Mouse (Mus musculus) adipocyte (in vitro differentiated cells): ENCODE measurements around the gene Rasgef1c.

Experiments
- DNase-seq: peaks from one replicate; pipeline ENCODE4 v3.0.0-alpha.2; 2016; ENCODE audit warnings: low spot score

Rasgef1c gene

DNA sequence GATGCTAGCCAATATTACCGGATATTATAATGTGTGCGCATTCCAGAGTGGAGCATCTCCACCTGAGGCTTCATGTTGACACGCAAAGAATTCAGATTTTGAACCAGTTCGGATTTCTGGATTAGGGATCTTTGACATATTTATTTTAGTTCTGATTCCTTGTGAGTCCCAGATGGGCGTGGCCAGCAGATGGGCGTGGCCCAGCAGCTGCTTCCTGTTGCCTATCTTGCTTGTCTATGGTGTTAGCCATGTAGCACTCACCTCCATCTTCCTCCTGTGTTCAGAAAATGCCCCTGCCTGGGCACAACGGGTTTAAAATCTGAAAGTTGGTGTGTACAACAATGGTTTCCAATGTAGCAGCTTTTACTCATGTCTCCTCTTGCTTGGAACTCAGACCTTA is 24.5 kb downstream of the Rasgef1c start:
- DNase-seq, result no peak

DNA sequence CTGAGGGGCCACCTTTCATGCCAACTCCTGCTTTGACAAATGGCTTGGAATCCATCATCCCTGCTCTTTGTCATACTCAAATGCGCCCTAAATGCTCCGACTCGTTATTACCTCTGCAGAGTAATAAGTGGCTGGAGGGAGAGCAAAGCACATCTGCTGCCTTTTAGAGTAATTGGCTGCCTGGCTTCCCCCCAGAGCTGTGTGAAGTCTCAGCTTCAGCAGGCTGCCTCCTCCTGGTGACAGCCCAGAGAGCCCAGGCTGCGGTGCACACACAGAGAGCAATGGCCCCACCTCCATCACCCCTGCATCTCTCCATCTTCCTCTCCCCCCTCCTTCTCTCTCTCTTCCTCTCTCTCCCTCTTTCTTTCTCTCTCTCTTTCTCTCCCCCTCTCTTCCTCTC is 25.5 kb downstream of the Rasgef1c start:
- no peak for DNase-seq

DNA sequence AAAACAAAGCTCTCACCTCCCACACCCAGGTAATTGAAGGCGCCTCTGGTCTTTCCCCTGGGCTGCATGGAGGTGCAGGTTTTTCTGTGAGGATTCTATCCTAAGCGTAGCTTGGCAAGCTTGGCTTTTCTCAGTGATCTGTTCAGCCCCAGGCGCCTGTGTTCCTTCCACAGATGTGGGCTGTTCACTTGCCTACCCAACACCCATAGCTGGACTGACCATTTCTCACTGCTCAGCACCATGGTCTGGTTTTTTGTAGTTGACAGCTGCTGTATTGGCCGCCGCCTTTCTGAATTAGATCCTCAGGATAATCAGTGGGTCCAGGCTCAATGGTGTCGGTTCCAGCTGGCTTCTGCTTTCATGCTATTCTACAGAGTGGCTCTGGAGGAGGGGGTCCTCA is 26.0 kb downstream of the Rasgef1c start:
- DNase-seq, result no peak

DNA sequence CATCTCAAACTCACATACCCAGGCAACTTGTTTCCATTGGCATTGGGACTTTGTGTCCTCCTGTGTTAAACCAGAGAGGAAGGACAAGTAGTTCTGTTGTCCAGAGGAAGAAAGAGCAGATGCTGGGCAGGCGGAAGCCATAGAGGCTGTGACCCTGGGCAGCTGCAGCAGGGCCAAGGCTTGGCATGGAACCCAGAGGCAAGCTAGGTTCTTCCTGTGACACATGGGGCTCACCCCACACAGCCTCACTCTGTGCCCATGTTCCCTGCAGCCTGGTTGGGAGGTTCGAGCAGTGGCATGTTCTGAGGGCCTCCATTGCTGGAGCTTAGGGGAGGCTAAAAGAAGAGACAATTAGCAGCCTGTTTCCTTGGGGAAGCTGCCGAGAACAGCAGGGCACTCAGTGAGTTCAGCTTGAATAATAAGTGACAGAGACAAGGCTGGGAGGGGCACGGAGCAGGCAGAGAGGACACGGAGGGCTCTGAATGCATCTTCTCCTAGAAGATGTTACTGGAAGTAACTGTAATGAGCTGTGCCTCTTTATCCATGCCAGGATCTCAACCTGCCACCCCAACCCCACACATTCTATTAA is 29.5 kb downstream of the Rasgef1c start:
- peak; percentile 2 for DNase-seq

DNA sequence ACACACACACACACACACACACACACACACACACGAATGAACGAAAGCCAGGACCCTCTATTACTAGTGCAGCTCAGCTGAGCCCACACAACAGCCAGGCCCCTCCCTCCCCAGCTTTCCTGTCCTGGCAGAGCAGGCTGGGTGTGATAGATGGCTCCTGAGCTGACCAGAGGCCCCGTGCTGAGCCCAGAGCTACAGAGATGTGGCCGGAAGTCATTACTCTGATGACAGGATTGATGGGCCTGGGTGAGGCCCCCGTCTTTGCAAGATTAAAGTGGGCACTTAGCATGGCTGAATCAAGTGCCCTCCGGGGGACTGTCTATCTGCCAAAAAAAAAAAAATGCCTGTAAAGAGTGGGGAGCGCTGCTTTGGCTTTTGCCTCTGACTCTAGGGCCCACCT is 30.2 kb downstream of the Rasgef1c start:
- DNase-seq, result no peak

DNA sequence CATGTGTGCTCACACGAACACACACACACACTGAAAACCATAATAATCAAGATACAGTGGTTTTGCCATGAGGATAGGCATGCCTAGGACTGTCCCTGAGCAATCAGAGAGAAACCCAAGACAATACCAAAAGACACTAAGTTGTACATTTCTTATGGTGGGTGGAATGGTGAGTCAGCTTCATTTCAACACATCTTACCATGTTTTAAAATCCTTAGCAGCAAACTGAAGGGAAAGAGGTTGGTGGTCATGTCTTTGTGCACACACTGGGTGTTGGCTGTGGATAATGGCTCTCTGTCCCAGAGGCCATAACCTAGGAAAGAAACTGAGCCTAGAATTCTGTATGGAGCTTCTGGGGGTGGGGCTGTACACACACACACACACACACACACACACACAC is 32.2 kb downstream of the Rasgef1c start:
- no peak for DNase-seq

DNA sequence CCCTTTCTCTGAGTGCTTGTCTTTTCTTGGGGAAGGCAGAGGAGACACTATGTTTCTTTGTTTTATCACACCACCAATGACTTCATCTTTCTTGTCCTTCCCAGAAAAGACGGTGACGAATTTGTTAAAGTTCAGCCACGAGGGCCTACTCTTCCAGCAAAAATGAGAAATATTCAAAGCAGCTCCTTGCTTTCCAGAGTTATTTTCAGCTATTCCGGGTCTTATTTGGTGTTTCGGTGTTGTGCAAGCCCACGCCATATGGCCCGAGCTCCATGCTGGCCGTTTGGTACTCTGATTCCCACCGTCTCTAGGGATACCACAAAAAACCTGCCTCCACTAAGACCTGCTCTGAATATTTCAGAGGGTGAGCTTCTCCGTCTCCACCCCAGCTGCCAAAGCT is 32.7 kb downstream of the Rasgef1c start:
- DNase-seq, result no peak

DNA sequence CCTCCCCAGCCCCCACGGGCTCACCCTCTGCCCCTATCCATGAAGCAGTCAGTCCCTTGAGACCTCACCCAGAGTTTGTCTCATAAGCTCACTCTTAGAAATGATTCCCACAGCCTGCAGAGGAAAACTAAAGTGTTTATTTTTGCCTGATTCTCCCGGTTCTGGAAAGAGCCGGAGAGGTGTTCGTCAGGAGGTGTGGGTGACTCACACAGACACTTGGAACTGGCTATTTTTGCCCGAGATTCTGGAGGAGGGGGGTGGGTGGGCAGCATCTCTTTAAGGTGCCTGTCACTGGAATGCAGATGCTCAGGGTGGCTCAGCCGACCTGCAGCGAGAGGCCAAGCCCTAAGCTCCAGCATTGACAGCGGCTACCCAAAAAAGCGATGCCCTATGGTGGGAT is 34.8 kb downstream of the Rasgef1c start:
- DNase-seq, result no peak

DNA sequence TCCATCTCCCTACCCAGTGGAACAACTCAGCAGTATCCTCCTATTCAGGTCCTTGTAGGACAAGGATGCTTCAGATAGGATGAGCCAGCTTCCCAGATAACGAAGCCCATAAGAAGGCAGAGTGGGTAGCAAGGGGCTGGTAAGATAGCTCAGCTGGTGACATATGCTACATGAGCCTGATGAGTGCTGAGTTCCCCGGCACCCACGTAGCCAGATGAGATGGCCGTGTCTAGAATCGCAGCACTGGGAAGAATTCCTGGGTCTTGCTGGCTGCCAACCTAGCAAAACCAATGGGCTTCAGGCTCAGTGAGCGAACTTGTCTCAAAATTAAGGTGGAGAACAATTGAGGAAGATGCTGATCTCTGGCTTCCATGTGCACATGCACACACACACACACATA is 36.1 kb downstream of the Rasgef1c start:
- no peak for DNase-seq

DNA sequence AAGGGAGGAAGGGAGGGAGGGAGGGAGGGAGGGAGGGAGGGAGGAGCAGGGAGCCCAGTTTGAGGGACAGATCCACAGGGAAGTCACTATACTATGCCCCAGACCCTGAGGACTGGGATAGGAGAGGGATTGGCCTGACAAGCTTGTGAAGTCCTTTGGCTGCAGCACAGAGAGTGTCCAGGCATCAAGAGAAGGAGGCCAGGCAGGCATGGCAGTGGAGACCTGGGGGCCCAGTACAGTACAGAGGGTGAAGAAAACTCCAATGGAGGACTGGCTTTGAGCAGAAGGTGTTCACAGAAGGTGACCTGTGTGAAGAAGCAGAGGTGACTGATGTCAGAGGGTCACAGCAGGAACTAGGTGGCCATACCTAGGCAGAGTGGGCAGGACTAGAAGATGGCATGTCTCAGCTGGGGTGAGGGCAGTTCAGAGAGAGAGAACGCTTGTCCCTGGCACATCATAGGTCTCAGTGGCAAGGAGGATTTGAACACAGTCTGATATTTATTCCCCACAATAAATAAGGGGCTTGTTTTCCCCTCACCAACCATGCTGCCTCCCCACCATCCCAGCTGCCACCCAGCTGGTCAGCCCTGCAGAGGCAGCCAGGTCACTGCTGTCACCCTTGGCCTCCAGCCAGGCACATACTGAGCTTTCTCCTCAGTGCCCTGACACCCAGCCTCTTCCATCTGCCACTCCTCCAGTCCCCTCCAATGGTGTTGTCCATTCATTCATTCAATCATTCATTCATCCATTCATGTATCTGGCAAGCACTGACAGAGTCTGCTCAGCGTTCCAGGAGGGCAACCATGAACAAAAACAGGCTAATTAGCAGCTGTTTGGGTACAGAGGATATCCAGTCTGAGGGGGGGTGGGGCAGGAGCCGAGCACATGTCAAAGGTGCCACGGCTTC is 36.9 kb downstream of the Rasgef1c start:
- DNase-seq, result no peak

DNA sequence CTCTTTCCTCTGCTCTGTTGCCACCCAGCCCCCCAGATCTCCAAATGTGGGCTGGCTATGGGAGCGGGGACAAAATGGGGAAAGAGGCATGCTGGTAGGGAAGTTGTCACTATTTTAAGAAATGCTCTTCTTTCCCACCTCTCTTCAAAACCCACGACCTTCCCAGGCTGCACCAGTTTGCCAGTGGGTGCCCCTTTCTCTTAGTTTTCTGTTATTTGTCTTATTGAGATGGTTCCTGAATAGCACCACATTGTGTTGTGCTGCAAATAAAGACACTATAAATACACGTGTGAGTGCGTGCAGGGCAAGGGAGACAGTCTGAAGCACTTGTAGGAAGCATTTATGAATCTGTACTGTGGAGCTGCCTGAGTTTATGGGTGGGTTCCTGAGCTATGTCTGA is 41.2 kb downstream of the Rasgef1c start:
- no peak for DNase-seq

DNA sequence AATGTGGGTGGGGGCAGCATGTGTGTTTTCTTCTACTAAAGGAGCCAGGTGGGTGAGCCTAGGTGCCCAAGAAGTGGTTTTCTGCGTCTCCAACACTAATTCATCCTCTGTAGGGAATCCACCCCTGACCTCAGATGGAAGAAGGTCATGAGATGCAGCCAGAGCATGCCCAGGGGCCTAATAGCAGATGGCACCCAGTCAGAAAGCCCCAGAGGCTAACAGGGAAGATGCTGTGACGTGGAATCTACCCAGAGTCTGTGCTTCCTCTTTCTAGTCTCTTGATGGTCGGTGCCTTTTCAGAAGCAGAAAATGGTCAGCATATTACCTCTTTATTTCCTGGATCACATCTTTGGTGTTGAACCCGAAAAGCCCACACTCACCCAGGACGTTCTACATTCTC is 42.3 kb downstream of the Rasgef1c start:
- DNase-seq, result no peak

DNA sequence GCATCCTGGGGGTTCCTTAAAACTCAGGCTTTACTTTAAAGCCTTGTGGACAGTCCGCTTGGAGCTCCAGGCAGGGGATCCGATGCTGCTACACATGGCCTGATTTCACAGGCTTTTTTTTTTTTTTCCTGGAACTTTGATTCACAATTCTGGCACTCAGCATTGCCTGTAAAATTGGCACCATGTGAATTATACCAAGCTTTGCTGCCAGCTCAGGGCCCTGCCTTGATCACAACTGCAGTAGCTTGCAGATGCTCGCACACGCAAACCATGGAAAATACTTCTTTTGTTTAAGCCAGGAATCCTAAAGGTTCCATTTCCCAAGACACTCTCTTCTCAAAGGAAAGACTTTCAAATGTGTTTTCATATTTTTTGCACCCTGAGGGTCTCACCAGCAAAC is 44.1 kb downstream of the Rasgef1c start:
- no peak for DNase-seq

DNA sequence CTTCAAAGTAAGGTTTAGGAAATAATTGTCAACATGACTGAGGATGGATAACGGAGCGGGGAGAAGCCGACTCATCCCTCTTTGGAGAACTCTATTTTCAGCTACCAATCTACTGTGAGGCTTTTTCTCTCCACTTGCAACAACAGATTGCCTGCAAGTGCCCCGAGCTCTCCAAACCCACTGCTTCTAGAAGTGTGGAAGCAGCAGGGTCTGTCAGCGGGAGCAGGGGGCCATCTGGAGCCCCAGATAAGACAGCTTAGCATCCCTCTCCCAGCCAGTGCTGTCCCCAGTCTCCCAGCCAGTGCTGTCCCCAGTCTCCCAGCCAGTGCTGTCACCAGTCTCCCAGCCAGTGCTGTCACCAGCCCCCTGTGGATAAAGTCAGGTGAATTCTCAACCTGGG is 48.2 kb downstream of the Rasgef1c start:
- DNase-seq, result no peak

DNA sequence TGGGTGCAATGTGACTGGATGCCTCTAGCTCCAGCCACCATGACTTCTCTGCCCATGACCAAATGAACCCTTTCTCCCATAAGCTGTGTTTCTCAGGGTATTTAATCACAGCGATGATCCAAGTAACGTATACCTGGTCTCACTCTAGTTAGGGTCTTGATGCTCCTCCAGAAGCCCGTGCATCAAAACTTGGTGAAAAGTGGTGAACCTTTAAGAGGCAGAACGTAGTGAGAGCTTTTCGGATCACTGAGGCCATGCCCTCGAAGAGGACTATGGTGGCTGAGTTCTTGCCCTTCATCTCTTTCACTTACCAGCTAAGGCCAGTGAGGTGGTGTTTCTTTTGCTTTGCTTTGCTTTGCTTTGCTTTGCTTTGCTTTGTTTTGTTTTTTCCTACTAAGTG is 52.0 kb downstream of the Rasgef1c start:
- DNase-seq, result no peak

DNA sequence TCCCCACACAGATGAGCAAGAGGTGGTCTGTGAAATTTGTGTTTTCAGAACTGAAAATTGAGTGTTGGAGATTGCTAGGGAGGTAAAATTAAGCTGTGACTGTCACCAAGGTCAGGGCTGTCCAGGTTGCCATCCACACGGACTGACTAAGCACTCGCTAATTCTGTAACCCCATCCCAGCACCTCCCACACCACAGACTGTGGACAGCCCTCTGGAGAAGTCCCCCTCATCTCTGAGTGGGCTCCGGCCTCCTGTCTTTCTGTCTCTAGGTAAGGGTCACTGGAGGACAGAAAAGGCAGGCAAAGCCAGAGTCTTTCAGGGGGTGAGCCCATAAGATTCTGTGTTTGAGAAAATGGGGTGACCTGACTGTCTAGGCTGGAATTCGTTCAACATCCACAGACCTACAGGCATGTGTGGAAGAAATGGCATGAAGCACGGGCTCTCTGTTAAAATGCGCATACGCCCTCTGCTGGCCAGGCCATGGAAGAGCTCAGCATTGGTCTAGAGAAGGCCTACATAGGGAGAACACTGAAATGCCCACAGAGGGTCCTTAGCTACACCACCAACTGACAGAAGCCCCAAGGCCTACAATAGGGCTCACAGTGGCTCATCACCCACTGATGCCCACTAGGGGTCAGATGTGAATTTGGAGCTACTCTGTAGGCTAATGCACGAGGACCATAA is 54.1 kb downstream of the Rasgef1c start:
- DNase-seq, result peak; percentile 67

DNA sequence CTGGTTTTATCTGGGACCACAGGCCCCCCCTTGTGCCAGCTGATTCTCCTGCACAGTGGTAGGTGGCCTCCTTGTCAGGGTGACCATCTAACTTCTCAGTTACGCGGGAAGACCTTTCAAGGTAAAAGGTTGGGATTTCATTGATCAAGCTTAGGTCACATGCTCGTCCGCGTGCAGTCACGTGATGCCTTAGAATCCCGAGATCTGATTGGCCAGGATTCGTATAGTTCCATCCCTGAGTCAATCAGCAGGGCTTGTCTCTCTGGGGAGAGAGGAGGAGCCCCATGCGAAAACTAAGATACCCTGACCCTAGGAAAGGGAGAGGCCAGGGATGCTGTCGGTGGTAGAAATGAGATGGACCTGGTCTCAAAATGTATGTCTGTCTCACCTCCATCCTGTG is 56.4 kb downstream of the Rasgef1c start:
- no peak for DNase-seq

DNA sequence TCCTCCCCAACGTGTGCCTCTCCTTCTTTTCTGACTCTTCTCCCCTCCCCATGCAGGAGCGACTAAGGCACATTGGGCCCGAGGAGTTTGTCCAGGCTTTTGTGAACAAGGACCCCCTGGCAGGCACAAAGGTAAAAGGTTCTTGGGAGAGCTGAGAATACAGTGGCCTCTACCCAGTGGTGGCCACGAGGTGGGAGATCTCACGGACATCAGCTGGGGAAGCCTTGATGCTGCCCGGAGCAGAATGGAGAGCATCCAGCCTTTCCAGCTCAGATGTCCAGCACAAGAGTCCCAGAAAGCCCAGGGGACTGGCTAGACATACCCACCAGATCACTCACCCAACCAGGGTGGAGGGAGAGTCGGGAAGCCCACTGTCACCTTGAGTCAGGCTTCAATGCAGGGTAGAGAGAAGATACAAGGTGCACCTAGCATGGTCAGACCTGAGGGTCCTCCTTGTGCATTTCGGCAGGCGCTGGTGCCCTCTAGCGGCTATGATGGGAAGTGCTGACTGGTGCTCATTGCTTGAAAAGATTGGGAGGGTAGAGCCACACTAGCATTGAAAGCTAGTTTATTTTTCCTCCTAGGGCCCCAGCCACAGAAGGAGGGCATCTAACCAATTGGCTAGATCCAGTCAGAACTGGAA is 59.6 kb downstream of the Rasgef1c start:
- DNase-seq, result peak; percentile 30

DNA sequence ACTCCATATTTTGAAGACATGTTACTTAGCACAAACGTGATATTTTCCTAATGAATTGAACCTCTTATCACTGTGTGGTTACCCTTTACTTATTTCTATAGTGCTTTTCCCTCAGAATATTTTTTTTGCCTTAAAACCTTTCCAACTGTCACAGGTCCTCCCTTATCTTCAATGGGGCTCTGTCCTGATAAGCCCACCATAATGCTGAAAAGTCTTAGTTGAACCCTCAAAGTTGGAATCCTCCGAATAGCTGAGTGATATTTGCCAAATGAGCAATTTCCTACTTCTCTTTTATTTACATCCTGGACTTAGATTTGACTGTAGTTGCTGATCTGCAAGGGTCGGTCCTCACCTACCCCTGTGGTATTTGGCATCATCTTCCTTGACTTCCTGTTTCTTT is 63.7 kb downstream of the Rasgef1c start:
- DNase-seq, result no peak

DNA sequence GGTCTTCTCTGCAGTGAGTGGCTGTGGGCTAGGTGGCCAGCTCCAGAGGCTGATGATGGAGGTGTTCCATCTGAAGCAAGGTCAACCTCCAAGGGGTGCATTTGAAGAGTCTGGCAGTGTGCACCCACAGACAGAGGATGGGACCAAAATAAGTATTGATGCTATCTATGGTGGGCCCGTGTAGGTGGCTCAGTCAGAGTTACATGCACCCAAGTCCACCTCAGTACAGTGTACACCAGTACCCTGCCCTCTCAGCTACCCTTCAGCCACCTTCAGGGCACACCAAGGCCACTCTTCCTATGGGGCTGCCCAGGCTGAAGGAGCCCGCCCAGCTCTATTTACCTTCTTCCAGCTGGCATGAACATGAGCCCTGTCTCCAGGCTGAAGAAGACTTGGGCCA is 68.1 kb downstream of the Rasgef1c start:
- no peak for DNase-seq

DNA sequence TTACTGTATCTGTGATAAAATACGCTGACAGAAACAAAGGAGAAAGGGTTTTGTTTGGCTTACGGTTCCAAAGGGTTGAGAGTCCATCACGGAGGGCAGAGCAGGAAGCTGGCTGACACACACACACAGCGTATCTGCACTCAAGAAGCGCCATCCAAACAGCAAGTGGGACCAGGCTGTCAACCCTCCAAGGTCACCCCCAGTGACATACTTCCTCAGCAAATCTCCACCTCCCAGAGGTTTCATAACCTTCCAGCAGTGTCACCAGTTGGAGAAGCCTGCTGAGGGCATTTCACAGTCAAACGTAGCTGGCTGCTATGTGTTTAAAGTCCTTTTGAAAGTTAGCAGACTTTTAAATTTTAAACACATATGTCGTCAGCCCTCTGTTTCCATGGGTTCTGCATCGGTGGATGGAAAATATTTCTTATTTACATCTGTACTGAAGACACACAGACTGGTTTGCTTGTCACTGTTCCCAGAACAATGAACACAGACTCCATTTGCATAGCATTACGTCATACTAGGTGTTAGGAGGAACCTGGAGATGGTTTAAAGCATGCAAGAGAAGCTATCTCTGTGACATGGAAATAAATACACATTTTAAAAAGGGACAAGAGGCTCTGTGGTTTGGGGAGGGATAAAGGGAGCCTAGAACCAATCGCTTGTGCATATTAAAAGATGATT is 72.2 kb downstream of the Rasgef1c start:
- no peak for DNase-seq

DNA sequence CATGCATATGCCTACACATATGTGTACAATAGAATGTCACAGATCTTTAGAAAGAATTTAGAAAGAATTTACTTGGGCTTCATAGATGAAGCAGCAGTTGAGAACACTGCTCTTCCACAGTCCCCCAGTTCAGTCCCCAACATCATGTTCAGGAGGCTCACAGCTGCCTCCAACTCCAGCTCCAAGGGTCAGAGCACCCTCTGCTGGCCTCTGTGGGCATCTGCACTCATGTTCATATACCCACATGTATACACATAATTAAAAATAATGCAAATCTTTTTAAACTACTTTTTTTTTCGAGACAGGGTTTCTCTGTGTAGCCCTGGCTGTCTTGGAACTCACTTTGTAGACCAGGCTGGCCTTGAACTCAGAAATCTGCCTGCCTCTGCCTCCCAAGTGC is 73.0 kb downstream of the Rasgef1c start:
- no peak for DNase-seq
